Mouse (Mus musculus) cerebellum, postnatal 4 days (tissue): ENCODE measurements at regions not wholly inside any gene's neighbourhood (a gene's known extent, or its start where the extent isn't known, plus 50 kb on each side); places are given as distances from the start of the nearest gene placed in this dataset.

ENCODE experiments used
- DNase-seq, 2 experiments: peaks; one replicate each; pipeline ENCODE4 v3.0.0; 2022; ENCODE audit warnings: low spot score in 2 of 2, mixed read lengths in 1 of 2

DNA sequence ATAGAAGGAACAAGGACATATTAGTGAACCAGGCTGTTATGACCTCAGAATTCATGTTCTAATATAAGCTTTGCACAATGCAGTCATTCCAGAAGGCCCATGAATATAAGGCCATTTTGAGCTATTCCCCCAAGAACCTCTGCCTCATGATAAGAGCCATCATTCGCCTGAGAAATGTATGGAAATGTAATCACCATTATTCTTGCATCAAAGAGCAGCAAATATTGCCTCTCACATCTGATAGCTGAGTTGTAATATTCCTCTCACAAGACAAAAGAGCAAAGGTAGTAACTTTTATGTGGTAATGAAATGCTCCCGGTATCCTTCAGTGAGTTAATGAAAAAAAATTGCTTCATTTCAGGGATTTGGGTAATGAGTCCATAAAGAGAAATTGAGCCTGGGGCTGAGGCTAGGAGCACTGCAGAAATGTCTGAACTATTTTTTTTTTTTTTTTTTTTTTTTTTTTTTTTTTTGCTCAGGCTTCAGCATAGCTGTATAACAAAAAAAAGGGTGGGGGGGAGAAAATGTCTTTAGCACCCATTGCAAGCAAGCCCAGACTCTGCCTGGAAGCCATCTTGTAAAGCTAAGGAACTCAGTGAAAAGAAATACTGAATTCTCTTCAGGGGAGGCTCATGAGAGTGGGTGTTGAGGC is 210.4 kb upstream of the Atp2b1 start:
- DNase-seq = no peak

DNA sequence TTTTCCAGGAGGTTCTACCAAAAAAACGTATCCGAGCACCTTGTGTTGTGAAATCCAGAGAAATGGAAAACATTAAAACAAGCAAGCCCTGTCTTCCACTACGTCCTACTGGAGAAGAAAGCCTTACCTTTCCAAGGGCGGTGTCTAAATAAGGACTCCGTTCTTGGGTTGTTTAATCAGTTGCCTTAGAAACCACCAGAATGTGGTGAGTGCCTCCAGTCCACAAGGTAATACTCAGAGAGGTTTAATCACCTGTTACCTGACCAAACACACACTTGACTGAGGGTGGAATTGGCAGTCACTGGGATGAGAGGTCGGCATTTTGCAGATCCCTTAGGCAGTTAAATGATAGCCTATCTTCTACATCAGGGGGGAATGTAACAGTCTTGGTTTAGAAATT is 209.6 kb upstream of the Atp2b1 start:
- DNase-seq = no peak

DNA sequence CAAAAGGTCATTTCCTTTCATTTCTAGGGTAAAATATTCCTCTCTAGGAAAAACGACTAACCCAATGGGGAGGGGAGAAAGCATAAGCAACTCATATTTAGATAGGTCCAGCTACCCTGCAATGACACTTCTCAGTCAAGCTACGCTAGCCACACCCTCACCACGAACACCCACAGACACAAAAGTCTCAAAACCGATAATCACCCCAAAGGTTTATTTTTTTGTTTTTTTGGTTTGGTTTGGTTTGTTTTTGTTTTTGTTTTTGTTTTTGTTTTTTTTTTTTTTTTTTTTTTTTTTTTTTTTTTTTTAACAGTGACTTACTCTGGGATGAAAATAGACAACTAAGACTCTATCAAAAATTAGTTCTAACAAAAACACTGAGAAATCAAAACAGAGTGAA is 196.3 kb upstream of the Atp2b1 start:
- DNase-seq = no peak

DNA sequence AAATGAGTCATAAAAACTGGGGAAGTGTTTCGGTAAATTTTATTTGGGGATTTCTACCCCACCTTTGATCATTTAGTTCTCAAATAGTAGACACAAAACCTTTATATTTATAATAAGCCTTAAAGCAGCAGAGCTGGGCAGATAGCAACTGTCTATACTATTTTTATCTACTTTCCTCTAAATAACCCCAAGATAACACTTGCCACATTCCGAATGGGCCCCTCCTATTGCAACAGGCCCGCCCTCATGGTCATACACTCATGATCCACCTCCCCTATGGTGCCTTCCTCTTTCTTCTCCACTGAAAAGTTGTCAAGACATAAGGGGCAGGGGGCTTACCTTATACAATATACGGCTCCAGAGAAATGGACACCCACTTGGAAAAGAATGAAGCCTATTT is 195.5 kb upstream of the Atp2b1 start:
- no peak for DNase-seq

DNA sequence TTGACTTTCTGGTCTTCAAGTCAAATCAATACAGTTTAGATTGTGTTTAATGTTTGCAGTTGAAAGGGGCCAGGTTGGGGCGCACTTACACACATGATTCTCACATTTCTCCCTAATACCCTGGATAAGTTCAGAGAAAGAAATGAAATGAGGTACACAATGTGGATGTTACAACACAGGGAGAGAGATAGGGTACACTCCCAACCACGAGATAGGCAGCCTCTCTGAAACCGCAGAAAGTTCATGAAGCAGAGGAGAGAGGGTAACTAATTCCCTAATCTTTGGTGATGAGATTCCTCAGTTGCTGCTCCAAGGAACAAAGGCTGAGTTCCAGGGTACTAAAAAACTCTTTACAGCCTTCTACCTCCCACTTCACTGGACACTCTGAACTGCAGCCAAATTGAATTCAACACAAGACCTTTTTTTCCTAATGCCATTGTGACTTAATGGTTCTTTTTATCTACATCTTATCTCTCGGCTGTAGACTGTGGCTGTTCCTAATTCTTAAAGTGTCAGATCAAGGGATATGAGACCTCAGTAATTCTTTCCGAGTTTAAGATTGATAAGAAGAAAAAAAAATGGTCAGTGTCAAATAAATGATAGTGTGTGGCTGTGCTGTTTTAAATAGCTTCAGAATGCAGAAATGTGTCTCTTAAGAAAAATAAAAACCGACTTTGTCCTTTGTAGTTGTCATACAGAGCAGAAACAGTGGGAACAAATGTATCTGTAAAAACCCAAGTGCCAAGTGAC is 193.8 kb upstream of the Atp2b1 start:
- no peak for DNase-seq

DNA sequence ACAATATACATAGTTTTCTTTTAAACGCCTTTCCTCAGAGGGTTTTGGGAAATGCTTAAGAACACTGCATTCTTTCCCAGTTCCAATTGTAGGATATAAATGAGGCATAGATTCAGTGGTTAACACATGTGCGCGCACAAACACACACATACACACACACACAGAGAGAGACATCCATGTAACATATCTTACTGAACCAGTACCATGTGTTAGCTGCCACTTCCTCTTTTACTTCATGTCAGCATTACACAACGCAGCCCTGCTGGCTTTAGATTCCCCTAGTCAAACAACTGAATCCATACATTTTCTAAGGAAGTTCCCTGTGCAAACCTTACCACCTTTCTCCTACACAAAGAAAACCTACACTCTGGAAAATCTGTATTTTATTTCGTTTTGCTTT is 189.1 kb upstream of the Atp2b1 start:
- no peak for DNase-seq

DNA sequence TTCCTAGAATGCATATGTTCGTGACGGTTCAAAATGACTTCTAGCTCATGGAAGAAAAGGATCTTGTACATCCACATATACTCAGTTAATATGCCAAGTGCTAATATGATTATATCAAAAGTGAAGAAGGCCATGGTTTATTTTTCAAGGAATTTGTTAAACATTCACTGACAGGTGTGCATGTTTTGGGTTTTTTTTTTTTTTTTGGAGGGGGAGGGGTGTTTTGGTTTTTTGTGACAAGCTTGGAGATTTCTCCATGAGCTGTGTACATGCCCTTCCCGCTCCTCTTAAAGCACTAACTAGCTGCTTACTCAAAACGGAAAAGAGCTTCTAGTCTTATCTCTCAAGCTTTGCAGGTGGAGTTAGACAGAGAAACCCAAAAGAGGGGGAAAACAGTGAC is 187.1 kb upstream of the Atp2b1 start:
- no peak for DNase-seq

DNA sequence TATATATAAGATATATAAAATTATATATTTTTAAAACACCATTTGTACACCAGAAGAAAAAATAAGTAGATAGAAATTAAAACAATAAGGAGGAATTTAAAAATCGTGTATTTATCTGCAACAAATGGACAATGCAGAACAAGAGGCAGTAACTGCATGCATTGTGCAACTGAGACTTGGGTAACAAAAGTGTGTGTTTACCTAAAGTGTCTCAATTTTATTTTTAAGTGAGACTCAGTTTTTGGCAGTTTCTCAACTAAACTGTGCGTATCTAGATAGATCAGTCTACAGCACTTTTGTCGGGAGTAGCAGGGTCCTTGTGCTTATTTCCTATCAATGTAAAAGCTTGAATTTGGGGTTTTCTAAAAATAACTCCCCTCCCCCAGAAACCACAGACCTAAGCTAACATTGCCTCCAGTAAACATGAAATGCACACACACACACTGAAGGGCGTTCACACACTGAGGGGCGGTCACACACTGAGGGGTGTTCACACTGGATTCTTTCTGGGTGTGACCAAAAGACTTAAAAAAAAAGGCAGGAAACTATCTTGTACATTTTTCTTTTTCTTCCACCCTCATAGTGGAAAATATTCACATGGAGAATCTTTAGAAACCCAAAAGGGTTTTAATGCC is 185.7 kb upstream of the Atp2b1 start:
- DNase-seq = no peak

DNA sequence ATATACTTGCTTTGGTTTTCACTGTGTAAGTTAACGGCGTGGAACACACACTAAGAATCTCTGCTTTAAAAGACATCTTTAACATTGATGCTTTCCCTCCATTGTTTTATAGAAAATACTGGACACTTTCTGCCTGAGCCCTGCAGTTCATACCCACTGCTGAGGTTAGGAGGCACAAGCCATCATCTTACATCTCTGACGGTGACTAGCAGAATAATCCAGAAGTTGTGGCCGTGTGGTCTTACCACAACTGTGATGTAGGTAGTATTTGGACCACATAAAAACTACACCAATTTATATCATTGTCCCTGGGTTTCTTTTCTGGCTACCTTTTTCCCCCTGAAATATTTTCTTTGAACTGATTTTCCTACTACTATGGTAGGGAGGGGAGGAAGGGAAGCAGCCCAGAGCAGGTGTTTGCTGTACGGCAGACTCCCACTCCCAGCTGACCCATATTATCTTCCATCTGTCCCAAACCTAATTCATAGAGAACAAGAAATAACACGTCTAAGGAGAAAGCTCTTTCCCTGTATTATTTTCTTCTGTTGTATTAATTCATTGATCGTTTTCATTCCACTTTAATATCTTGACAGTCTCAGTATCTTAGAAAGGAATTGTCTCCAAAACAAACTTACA is 180.1 kb upstream of the Atp2b1 start:
- no peak for DNase-seq

DNA sequence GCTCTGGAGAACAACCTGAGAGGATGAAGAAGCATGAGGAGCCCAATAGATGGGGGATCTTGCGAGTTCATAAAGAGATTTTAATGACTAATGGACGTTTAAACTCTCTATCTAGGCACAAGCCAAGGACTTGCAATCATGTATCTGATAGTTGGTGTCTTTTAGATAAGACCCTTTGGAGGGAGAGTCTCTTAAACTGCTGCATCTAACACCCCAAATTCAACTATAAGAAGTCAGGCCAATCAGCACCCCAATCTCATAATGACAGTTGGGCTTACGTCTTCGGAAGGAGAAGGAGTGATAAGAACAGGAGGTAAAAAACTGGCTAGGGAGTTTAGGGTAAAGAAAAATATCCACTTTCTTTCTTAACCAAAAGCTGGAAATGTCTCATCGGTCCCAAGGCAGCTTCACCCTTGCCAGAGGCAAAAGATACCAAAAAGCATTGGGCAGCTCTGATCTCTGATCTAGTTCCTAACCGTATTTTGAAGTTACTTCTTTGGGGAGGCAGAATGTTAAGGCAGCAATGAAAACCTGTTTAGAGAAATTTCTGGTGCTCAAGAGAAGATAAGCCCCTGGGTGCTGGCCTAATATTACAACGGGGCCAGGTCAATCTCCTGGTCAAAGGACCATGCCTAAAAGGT is 173.6 kb upstream of the Atp2b1 start:
- DNase-seq = no peak

DNA sequence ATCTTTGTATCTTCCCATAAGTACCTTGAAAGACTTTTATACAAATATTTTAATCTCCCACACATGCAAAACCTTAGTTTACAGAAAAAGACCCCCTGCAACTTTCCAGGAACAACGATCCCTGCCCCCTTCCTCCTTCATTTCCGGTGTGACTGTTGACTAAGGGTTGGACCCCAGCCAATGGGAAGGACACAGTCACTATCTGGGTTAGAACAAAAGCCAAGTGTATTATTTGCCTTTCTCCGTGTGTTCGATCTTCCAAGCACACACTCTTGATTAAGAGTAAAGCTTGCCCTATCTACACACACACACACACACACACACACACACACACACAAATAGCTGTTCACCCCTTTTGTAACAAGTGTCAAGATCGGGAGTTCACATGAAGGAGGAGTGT is 172.8 kb upstream of the Atp2b1 start:
- no peak for DNase-seq

DNA sequence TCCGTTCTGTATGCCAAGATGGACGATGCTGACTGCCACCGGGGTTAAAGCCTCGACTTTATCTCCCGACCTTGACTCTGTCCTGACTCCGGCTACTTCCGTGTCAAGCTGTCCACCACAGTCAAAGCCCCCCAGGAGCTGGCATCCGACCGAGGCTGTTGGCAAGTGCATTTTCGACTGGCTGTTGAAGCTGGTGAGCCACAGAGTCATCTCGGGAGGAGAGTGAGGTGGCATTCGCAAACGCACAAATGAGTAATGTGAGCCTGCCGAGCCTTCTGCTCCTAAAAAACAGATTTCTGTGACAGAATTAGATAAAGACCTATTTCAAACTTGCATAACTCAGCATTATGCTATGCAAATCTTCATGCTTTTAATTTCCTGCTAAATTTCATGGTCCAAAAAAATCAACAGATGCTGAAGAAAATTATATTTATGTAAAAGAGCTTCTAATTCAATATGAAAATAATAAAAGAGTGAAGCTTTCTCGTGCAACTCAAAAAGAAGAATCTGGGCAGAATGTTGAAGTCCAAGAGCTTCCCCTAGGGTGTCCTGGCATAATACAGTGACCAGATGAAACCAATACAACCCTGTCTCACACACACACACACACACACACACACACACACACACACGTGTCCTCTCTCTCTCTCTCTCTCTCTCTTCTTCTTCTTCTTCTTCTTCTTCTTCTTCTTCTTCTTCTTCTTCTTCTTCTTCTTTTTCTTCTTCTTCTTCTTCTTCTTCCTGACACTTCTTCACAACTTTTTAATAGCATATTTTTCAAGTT is 171.2 kb upstream of the Atp2b1 start:
- peak; percentile 49 to 84 for DNase-seq

DNA sequence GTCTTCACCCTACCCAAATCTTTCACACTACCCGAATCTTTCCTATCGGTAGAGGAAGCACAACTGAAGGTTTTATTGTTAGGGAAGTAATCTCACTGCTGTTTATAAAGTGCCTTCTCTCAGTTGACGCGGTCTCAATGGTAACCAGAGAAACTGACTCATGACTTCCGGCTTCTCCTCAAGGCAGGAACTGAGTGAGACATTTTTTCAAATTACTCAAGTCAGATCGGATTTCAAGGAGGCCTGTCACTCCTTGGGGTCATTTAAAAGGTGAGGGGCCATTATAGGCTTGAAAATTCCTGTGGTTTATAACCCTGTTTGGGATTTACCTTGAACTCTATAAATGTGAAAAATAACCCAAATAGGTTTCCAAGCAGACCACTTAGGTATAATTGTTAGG is 170.0 kb upstream of the Atp2b1 start:
- no peak for DNase-seq

DNA sequence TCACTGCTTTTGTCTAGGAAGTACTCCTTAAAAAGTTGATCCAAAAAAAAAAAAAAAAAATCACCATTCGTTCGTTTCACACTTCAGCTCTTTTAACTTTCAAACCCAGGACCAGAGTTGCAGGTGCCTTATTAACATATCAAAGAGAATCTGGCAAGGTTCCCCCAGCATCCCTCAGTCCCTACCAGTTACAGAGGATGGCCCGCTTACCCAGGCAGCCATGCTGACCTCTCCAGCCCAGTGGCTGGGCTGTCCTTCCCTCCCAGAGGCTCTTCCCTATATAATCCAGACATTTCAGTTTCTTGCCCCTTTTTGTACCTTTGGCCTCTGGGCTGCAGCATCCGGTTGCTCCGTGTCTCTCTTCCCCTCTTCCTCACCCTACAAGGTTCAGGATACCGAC is 169.5 kb upstream of the Atp2b1 start:
- no peak for DNase-seq

DNA sequence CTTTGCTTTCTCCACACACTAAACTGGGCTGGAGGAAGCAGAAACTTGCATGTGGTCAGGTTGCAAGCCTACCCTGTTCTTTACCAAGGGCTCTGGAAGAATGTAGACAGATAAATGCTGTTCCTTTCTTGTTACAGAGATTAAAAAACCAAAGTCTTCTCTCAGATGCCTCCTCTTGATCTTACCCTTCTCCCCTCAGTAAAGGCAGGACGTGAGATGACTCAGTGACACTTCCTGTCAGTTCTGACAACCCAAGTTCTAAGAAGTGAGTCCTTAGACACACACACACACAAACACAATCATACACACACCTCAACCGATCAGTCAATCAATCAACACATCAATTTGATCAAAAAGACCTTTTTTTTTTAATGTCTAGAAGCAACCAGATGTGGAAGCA is 168.8 kb upstream of the Atp2b1 start:
- no peak for DNase-seq

DNA sequence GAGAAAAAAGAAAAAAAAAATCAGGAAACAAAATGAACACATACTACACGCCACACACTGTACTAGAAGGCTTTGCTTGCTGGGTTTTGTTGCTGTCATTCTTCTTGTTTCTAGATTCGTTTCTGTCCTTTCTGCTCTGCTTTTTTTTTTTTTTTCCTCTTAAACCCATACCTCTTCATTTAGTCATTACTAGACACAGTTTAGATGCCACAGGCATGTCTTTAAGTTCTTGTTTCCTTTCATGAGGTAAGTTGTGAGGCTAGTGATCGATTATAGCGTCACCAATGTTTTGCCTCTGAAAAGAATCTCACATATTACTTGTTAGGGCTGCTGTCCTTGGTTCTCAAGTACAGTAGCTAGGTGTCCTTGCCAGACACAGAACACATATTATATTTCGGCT is 168.3 kb upstream of the Atp2b1 start:
- no peak for DNase-seq

DNA sequence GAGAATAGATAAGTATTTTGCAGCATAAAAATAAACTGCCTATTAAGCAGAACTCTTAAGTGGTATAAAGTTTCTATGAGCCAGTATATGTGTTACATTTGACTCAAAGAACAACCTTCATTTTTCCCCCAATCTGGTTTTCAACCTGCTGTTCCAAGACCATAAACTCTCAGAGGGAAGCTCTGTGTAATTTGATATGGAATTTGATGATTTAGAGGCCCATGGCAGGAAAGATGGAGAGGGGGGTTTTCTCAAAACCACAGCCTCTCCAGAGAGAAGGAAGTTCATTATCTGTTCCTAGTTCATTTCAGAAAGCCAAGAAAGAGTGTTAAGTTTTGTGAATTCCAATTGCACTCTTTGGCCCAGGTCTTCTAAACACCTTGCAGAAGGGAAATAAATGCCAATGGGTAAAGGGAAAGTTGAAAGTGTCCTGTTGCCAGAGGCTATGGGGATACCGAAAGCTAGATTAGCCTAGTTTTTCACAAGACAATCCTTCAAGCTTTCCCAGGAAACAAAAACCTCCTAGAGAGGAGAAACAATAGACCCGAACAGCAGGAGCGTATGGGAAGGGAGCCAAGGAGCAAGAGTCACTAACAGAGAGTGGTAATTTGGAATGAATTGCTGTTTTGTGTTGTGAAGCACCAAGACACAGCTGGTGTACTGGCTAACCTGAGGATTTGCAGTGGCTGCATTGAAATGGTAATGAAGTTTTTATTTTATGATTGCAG is 165.2 kb upstream of the Atp2b1 start:
- peak in 1 of 2 experiments; percentile 16 for DNase-seq

DNA sequence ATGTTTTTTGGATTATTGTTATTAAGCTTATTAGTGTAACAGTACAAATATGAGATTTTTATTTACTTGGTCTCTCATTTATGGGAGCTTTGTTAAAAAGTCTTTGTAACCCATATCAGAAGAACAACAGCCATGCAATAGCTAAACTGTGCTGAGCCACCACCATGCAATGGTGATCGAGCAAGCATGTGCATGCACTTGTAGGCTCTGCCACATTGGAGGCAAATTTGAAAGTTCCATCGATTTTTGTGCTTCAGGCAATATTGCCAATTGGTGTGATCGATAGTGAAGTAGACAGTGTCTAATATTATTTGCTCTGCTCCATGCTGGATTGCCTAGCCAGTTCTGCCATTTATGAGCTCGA is 164.6 kb upstream of the Atp2b1 start:
- DNase-seq = no peak

DNA sequence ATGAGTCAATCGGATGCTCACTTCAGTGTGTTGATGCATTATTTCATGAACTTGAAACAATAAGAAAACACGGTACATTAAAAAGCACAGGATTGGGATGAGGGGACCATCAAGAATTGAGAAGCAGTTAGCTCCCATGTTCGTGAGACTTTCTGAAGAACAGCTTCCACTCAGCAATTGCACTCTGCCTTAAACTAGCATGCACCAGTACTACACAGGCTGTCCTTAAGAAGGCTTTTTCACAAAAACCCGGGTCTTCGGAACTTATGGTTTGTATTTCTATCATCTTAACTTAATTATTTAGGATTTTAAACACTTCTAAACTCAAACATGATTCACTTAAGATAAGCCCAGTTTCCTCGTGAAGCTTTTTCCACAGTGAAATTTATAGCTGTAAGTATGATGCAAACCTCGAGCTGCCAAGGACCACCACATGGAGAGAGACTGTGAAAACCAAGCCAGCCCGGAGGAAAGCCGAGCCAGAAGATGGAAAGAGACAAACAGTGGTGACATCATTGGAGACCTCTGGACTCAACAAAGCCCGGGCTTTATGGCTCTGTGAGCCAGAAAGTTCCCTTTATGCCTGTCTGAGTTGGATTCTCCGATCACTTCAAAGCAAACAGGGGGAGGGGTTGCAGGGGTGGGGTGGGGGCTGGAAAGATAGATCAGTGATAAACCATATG is 162.7 kb upstream of the Atp2b1 start:
- DNase-seq = no peak

DNA sequence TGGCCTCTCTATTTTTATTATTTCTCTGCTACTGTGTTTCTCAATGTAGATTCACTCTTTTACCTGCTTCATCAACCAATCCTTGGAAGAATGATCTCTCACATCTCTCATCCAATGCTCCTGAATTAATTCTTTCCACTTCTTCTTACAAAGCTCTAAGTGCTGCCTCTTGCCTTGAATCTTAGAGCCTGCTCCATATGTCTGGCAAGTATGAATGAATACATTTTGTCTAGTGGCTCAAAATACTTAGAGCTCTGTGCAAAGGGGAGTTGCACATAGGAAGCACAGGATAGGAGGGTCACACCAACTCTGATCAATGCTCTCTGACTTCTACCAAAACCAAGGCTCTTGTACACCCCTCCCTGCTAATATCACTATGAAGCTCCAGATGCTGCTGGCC is 153.1 kb upstream of the Atp2b1 start:
- DNase-seq = no peak
